Mouse (Mus musculus): ENCODE data around the gene March9. TPM values are rescaled to one million over a fixed set of nuclear protein-coding genes. Genes with fewer than 3 reads are reported as not detected.

The March9 gene
- polyA plus RNA-seq, 1 experiment from 2014 or later: 6.1 TPM

DNA sequence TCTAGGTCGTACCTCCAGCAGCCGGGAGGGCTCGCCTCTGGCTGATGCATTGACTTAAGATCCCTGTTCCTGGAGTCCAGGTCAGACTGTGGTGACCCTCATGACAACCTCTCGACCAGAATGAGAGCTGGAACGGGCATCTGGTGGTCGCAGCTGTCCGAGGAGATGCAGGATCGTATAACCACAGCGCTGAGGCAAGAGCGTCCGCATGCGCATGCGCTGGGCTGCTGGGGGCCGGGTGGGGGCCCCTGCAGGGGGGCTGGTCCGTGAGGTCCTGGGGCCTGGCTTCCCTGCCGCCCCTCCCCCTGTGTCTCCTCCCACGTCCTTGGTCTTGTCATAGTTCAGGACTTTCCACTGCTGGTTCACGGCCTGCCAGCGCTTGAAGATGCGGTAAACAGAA lies 3.5 kb downstream of the March9 start:
- H3K27ac ChIP-seq: no peak overlapping the region
- no peaks in the 10 kb centered on the region for H3K9me3 ChIP-seq (replicated peaks)
- H3K4me3 ChIP-seq: no peak overlapping the region
- H3K27me3 ChIP-seq: peaks cover 17% of the 10 kb centered on the region
- peaks cover 39% of the 10 kb centered on the region for H3K36me3 ChIP-seq
- no peak for ATAC-seq (ENCODE audit: low FRiP score)
- H3K9ac ChIP-seq: no peak overlapping the region
- H3K4me1 ChIP-seq: peaks cover 32% of the 10 kb centered on the region
- 86% methylated on average over 20 of the region's 20 CpGs for WGBS
- H3K4me2 ChIP-seq (replicated peaks): no peak overlapping the region

- Histone ChIP-seq H3K4me1 (peaks cover 21% of the 10 kb centered on the region), H3K4me3 (no peak overlapping the region), H3K4me2 (replicated peaks) (no peak overlapping the region), H3K27ac (no peak overlapping the region), H3K9me3 (replicated peaks) (no peaks in the 10 kb centered on the region), H3K27me3 (peaks cover 28% of the 10 kb centered on the region), H3K9ac (no peak overlapping the region), H3K36me3 (peaks cover 39% of the 10 kb centered on the region)
- no peak for ATAC-seq (ENCODE audit: low FRiP score)
- 92% methylated on average over 8 of the region's 8 CpGs for WGBS
Observed at GRCm38 (mm10) chr10:127055406-127055805, 4.6 kb downstream of the March9 start.

- Histone ChIP-seq H3K9me3 (replicated peaks) (no peaks in the 10 kb centered on the region), H3K27me3 (peaks cover 36% of the 10 kb centered on the region), H3K4me2 (replicated peaks) (no peak overlapping the region), H3K9ac (no peak overlapping the region), H3K36me3 (peaks cover 39% of the 10 kb centered on the region), H3K27ac (no peak overlapping the region), H3K4me3 (no peak overlapping the region), H3K4me1 (peaks cover 23% of the 10 kb centered on the region)
- ATAC-seq (ENCODE audit: low FRiP score): no peak
- WGBS: 65% methylated on average over 4 of the region's 4 CpGs
Observed at GRCm38 (mm10) chr10:127054646-127055045, 5.3 kb downstream of the March9 start.

DNA sequence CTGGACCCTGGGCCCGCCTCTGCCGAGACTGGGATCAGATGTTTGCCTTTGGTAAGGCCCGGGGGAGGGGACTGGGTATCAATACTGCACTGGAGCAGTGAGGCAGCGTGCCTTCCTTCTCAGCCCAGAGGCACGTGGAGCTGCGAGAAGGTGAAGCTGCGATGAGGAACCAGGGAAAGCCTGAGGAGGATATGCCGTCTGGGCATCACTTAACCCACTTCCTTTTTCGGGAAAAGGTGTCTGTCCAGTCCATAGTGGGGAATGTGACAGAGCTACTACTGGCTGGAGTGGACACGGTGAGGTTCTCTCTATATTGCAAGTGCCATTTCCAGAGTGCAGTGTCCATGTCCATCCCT lies 9.9 kb downstream of the March9 start:
- peaks cover 53% of the 10 kb centered on the region for H3K27me3 ChIP-seq
- no peak overlapping the region for H3K27ac ChIP-seq
- ATAC-seq (ENCODE audit: low FRiP score): no peak
- 23% methylated on average over 10 of the region's 10 CpGs for WGBS
- no peaks in the 10 kb centered on the region for H3K9me3 ChIP-seq (replicated peaks)
- no peak overlapping the region for H3K9ac ChIP-seq
- no peak overlapping the region for H3K4me2 ChIP-seq (replicated peaks)
- peaks cover 17% of the 10 kb centered on the region for H3K36me3 ChIP-seq
- H3K4me1 ChIP-seq: peaks cover 12% of the 10 kb centered on the region; the same call in 1 of the 2 replicates
- H3K4me3 ChIP-seq: peak overlapping the region; percentile 7; the same call in 1 of the 2 replicates

GRCm38 (mm10) chr10:127049395-127050118 lies 10.4 kb downstream of the March9 start:
- Histone ChIP-seq H3K27ac (no peak overlapping the region), H3K4me2 (replicated peaks) (peak overlapping the region; percentile 6; the same call in 1 of the 2 replicates), H3K4me3 (peak overlapping the region; percentile 7; the same call in 1 of the 2 replicates), H3K27me3 (peaks cover 53% of the 10 kb centered on the region), H3K9ac (no peak overlapping the region), H3K9me3 (replicated peaks) (no peaks in the 10 kb centered on the region), H3K36me3 (peaks cover 17% of the 10 kb centered on the region), H3K4me1 (peaks cover 12% of the 10 kb centered on the region; the same call in 1 of the 2 replicates)
- no peak for ATAC-seq (ENCODE audit: low FRiP score)
- WGBS: 4% methylated on average over 29 of the region's 29 CpGs

DNA sequence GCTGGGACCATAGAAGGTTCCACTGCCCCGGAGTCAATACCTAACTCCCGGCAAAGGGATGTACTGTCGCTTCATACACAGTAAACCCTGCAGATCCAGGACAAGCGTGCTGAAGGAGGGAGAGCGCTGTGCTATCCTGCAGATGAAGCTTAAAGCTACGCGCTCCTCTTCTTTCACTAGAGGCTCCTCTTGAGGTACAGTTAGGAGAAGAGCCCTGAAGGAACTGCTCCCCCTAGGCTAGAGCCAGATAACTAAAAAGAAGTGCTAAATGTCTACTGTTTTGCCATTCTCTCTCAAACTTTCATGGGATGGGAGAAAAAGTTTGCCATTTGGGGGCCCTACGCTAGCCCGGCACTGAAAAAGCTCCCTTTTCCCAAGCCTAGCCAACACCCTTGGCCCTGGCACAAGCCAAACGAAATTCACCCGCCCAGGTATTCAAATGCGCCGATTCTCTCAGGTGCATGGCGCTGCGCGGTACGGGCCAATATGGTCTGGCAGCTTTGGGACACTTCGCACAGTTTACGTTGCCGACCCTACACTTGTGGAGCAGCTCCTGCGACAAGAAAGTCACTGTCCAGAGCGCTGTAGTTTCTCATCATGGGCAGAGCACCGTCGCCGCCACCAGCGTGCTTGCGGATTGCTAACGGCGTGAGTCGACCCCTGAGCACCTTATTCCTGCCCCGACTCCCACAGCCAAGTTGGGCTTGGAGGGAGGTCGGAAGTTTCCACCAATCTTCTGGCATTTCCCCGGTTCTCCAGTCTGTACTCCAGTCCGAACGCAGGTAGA lies 11.2 kb downstream of the March9 start:
- peak overlapping the region; percentile 6; the same call in 1 of the 2 replicates for H3K4me2 ChIP-seq (replicated peaks)
- WGBS: 5% methylated on average over 35 of the region's 35 CpGs
- no peaks in the 10 kb centered on the region for H3K9me3 ChIP-seq (replicated peaks)
- peaks cover 53% of the 10 kb centered on the region for H3K27me3 ChIP-seq
- H3K9ac ChIP-seq: no peak overlapping the region
- peaks cover 12% of the 10 kb centered on the region; the same call in 1 of the 2 replicates for H3K4me1 ChIP-seq
- peaks cover 13% of the 10 kb centered on the region; the same call in 1 of the 2 replicates for H3K36me3 ChIP-seq
- no peak for ATAC-seq (ENCODE audit: low FRiP score)
- no peak overlapping the region for H3K27ac ChIP-seq
- H3K4me3 ChIP-seq: peak overlapping the region; percentile 7; the same call in 1 of the 2 replicates

DNA sequence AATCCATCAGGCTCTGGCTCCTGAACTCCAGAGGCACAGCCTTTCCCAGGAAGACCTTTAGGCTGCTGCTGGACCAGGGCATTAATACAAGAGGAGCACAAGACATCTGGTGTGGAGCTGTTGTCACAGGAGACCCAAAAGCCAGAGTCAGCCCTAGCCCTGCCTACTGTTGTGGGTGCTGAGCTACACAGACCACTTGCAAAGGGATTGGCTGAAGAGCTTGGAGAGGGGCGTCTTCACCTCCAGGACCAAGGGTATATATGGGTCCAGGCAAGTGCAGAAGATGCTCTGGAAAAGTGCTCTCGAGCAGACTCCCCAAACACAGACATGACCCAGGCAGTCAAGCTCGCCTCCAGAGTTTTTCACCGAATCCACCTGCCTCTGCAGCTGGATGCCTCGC lies 12.0 kb downstream of the March9 start, which contains the start of gene Cyp27b1:
Gene Cyp27b1, plus strand, starts transcription at position 297 of the 400 bp plus-strand sequence.
- Histone ChIP-seq H3K9ac (no peak within 1 kb of the TSS), H3K27me3 (peaks cover 53% of the 10 kb centered on the region), H3K9me3 (replicated peaks) (no peaks in the 10 kb centered on the region), H3K4me2 (replicated peaks) (peak within 1 kb of the TSS; percentile 6; the same call in 1 of the 2 replicates), H3K27ac (no peak within 1 kb of the TSS), H3K4me1 (peaks cover 12% of the 10 kb centered on the region; the same call in 1 of the 2 replicates), H3K36me3 (0 out of 2 replicates have a peak, but pooled peaks cover 6% of the 10 kb centered on the region), H3K4me3 (0 out of 2 replicates have a peak within 1 kb of the TSS, but pooled peaks have one; percentile 7)
- no peak for ATAC-seq (ENCODE audit: low FRiP score)
- WGBS: 46% methylated on average over 5 of the region's 5 CpGs

- H3K4me1 ChIP-seq: peaks cover 11% of the 10 kb centered on the region
- H3K9ac ChIP-seq: no peak overlapping the region
- H3K27me3 ChIP-seq: peaks cover 19% of the 10 kb centered on the region
- no peak overlapping the region for H3K27ac ChIP-seq
- ATAC-seq (ENCODE audit: low FRiP score): no peak
- H3K4me3 ChIP-seq: no peak overlapping the region
- 0 out of 2 replicates have a peak, but pooled peaks cover 5% of the 10 kb centered on the region for H3K36me3 ChIP-seq
- H3K4me2 ChIP-seq (replicated peaks): no peak overlapping the region
- 86% methylated on average over 6 of the region's 6 CpGs for WGBS
- H3K9me3 ChIP-seq (replicated peaks): no peaks in the 10 kb centered on the region
Observed at GRCm38 (mm10) chr10:127043187-127043586, 16.8 kb downstream of the March9 start.

DNA sequence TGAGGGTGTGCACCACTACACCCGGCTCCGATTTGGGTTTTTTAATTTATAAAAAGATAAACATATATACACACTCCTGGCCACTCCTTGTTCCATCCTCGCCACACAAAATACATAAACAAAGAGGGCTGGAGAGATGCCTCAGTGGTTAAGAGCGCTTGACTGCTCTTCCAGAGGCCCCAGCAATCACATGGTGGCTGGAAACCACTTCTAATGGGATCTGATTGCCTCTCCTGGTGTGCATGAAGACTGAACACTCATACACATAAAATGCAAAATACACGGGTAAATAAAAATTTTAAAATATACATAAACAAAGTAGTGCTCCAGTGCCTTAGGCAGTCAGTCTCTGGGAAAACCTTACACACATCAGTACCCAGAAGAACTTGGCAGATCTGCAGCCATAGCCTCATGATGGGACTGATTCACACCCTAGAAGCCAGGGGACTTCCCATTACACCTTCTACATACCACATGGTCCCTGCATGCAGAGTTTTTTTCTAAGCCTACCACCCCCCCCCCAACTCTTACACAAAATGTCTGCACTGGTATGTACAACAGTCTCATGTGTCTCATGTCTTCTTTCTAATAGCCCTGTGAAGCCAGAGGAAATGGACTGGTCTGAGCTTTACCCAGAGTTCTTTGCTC lies 17.4 kb downstream of the March9 start:
- H3K36me3 ChIP-seq: 0 out of 2 replicates have a peak, but pooled peaks cover 5% of the 10 kb centered on the region
- no peaks in the 10 kb centered on the region for H3K9me3 ChIP-seq (replicated peaks)
- peak overlapping the region; percentile 69 for H3K9ac ChIP-seq
- H3K4me1 ChIP-seq: peaks cover 11% of the 10 kb centered on the region
- peak overlapping the region; percentile 76 for H3K4me3 ChIP-seq
- H3K27ac ChIP-seq: no peak overlapping the region
- H3K27me3 ChIP-seq: peaks cover 13% of the 10 kb centered on the region
- 19% methylated on average over 5 of the region's 5 CpGs for WGBS
- H3K4me2 ChIP-seq (replicated peaks): peak overlapping the region; percentile 98
- no peak for ATAC-seq (ENCODE audit: low FRiP score)

GRCm38 (mm10) chr10:127041774-127042338 lies 18.1 kb downstream of the March9 start:
- peak; percentile 90 for ATAC-seq (ENCODE audit: low FRiP score)
- H3K4me3 ChIP-seq: peak overlapping the region; percentile 76
- no peak overlapping the region for H3K27ac ChIP-seq
- H3K27me3 ChIP-seq: peaks cover 11% of the 10 kb centered on the region
- H3K36me3 ChIP-seq: 0 out of 2 replicates have a peak, but pooled peaks cover 5% of the 10 kb centered on the region
- WGBS: under 1% methylated on average over 37 of the region's 44 CpGs
- H3K4me2 ChIP-seq (replicated peaks): peak overlapping the region; percentile 98
- peak overlapping the region; percentile 69 for H3K9ac ChIP-seq
- H3K9me3 ChIP-seq (replicated peaks): no peaks in the 10 kb centered on the region
- H3K4me1 ChIP-seq: peaks cover 11% of the 10 kb centered on the region

GRCm38 (mm10) chr10:127041274-127041766 lies 18.7 kb downstream of the March9 start, which contains the start of the genes Mettl1 and Eef1akmt3:
TSS of gene Mettl1 (plus strand) at chr10:127041414.
TSS of gene Eef1akmt3 (minus strand) at chr10:127041513.
- no peak within 1 kb of the TSS for H3K27ac ChIP-seq
- peak within 1 kb of the TSS; percentile 69 for H3K9ac ChIP-seq
- peaks cover 11% of the 10 kb centered on the region for H3K27me3 ChIP-seq
- peak within 1 kb of the TSS; percentile 98 for H3K4me2 ChIP-seq (replicated peaks)
- peak; percentile 76 for ATAC-seq (ENCODE audit: low FRiP score)
- H3K9me3 ChIP-seq (replicated peaks): no peaks in the 10 kb centered on the region
- 0 out of 2 replicates have a peak, but pooled peaks cover 5% of the 10 kb centered on the region for H3K36me3 ChIP-seq
- H3K4me3 ChIP-seq: peak within 1 kb of the TSS; percentile 76
- WGBS: under 1% methylated on average over 28 of the region's 28 CpGs
- H3K4me1 ChIP-seq: peaks cover 11% of the 10 kb centered on the region
